Mouse (Mus musculus): ENCODE measurements at regions not wholly inside any gene's neighbourhood (a gene's known extent, or its start where the extent isn't known, plus 50 kb on each side); places are given as distances from the start of the nearest gene placed in this dataset.

DNA sequence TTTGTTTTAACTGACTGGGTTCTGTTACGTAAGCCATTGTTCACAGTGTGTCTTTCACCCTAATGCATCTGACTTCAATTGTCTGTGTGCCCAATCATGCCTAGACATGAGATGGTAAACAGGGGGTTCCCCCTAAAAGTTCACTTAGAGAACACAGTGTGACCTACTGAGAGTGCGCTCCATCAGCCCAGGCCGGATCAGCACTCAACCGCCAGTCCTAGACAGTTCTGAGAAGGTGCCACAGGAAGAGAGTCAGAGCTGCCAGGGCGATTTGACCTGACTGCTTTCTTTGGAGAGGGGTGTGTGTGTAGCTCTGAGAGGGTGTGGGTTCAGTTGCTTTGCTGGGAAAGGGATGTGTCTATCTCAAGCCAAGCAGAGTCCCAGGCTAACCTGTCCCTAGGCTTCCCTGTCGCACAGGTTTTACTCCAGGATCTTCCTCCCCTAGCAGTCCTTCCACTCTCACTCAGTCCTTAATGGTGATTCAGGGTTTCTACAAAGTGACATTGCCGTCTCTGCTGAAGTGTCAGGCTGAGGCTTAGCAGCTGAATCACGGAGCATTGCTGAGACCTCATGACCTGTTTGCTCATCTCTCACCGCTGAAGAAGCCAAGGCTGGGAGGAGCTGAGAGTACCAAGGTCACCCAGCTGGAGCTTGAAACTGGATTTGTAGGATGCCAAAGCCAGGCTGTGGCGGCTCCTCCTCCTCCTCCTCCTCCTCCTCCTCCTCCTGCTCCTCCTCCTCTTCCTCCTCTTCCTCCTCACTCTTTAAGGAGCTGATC lies 64.8 kb upstream of the Ipo5 start:
- intact Hi-C loops (cut with DNase I): no loop called here
- no peak for DNase-seq (ENCODE audit: extremely low spot score in 1 of 2, low spot score in 2 of 2)

DNA sequence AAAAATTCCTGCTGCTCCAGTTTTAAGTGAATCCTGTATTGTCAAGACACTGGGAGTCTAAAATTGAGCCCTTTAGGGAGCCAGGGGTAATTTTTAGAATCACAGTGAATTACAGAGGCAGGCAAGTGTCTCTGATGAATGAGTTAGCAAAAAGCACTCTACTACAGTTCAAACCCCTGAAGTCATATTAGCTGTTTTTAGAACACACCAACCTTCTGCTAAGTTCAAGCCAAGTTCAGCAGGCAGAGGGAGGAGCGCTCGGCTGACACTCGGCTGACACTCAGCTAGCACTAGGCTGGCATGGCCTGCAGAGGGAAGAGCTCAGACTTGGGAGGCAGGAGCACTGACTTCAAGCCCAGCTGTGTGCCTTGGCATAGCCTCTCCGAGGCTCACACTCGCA lies 64.0 kb upstream of the Ipo5 start:
- intact Hi-C loops (cut with DNase I): no loop called here
- DNase-seq (ENCODE audit: extremely low spot score in 1 of 2, low spot score in 2 of 2): no peak

DNA sequence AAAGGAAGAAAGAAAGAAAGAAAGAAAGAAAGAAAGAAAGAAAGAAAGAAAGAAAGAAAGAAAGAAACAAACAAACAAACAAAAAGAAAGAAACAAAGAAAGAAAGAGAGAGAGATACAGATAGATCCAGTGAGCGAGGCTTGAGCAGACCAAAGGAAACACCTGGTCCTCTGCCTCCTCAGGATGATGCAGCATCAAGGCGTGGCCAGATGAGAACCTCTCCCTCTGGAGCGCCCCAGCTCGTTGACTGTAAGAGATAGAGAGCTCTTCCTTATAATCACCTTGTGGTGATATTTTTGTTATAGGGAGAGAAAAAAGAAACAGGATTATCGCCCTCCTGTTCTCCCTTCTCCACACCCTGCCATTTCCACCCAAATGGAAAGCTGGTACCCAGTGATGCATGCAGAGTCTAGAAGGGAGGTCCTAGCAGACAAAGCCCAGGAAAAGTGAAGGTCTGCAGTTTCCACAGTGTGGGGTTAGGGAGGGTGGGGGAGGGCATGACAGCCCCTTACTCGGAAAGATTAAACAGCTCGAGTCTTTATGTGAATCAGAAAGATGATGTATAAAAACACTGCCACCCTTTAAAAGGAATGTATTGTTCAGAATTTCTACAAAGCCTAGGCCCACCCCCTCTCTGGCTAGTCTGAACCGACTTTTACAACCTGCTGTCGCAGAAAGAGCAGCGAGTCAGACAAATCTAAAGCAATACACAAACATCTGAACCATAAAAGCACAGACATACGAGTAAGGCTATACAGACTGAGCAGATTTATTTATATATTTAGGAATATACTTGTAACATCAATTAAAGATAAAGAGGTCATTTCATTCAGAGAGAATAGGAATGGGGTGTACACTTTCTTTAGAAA lies 62.7 kb upstream of the Ipo5 start:
- no peak for DNase-seq (ENCODE audit: extremely low spot score in 1 of 2, low spot score in 2 of 2)
- intact Hi-C loops (cut with DNase I): no loop called here

DNA sequence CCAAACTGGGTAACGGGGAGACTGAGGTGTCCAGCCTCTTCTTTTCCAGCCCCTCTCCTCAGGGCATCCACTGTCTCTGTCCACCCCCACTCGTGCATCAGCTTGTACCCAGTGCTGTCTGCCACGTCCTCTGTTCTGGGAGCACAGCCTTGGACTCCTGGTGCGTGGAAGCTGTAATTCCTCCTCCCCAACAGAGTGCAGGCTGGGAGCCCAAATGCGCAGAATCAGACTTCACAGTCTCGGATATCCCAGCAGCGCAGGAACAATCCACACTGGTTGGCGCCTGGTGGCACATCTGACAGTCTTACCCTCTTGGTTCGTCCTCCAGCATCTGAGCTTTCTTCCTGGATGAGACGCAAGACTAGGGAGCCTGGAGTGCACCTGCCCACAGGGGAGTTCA lies 61.9 kb upstream of the Ipo5 start:
- intact Hi-C loops (cut with DNase I): no loop called here
- no peak for DNase-seq (ENCODE audit: extremely low spot score in 1 of 2, low spot score in 2 of 2)

DNA sequence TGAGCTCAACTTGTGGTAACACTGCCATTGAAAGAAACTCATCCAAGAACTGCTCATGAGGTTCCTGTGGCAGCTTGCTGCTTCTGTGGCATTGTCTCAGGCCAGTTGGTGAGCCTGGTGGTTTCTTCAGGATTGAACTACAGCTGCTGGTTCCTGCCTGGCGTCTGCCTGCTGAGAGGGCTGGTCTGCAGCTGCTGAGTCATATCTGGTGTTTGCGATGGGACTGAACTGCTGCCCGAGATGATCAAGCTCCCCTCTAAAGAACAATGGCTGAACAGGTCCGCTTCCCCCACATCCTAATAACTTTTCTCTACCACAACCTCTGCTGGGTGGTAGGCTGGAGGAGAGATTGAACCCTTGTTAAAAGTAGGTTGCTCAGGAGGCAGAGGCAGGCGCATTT lies 57.4 kb upstream of the Ipo5 start:
- no peak for DNase-seq (ENCODE audit: extremely low spot score in 1 of 2, low spot score in 2 of 2)
- intact Hi-C loops (cut with DNase I): no loop called here

DNA sequence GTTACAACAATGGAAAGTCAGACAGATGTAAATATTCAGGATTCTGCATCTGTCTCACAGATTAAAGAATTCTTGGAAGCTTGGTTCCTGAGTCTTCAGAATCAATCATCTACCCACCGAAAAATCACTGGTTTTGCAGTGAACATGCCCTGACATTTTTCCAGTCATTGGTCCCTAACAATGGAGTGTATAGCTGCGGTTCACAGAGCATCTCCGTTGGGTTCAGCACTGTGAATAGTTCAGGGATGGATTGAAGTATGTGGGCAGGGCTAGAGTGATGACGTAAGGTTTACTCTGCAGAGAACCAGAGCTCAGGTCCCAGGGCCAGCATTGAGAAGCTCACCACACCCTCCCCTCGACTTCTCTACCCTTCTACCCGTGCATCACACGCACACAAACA lies 56.5 kb upstream of the Ipo5 start:
- DNase-seq (ENCODE audit: extremely low spot score in 1 of 2, low spot score in 2 of 2): no peak
- intact Hi-C loops (cut with DNase I): no loop called here

DNA sequence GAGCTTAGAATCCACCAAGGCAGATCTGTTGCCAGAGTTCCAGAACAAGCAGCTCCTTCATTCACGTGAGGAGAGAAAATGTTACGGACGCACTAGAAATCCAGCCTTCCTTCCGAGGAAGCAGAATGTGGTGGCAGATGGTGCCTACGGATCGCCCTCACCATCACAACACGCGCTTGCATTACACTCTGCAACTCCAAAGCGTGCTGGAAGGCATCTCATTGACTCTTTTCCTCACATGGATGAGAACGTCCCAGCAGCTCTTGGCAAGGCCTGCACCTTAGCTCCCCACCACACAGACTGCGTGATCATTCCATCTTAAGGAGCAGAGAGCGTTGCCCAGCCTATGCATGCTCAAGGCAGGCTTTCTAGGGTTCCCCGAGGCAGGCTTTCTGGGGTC lies 55.8 kb upstream of the Ipo5 start:
- intact Hi-C loops (cut with DNase I): no loop called here
- DNase-seq (ENCODE audit: extremely low spot score in 1 of 2, low spot score in 2 of 2): peak; percentile 37 to 69
